Mouse (Mus musculus) testis, adult 2 months (tissue): ENCODE measurements around the gene Asb6.

Experiments used
- CTCF ChIP-seq: fragments of 200-500 bp; IDR thresholded peaks from 2 replicates; pipeline ENCODE4 v1.5.1; 2012; ENCODE audit warnings: low read depth, mild to moderate bottlenecking, inconsistent platforms, low read length, moderate library complexity; ENCODE audit not compliant: control insufficient read depth, insufficient read depth, insufficient replicate concordance
- POLR2A ChIP-seq: fragments of 200-500 bp; IDR thresholded peaks from 2 replicates; pipeline ENCODE4 v1.6.1; 2012; ENCODE audit warnings: low read depth, mild to moderate bottlenecking, inconsistent platforms, low read length, moderate library complexity; ENCODE audit not compliant: control insufficient read depth

DNA sequence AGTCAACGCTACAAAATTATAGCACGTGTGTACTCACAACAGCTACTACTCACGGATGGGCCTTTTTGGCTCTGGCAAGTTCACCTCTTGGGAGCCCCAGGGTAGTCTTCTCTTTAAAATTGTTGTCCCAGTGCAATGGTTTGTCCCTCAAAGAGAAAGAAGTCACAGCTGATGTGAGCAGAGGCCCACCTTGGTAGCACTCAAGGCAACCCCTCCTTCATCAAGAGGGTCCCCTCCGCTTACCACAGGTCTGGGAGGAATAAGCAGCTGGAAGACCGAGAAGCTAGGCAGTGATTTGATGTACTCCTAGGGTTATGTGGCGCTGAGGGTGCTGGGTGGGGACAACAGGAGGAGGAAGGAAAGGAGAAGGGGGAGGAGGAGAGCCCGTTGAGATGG lies 29.5 kb downstream of the Asb6 start:
- no peak for TF ChIP-seq CTCF
- no peak; the same call in 1 of the 2 replicates for TF ChIP-seq POLR2A
